Mouse (Mus musculus) heart, postnatal 0 days (tissue): ENCODE measurements at regions not wholly inside any gene's neighbourhood (a gene's known extent, or its start where the extent isn't known, plus 50 kb on each side); places are given as distances from the start of the nearest gene placed in this dataset.

Experiments
- CTCF ChIP-seq: IDR thresholded peaks from 2 replicates; pipeline ENCODE4 v1.5.1; 2016; ENCODE audit warnings: antibody characterized with exemption, control low read depth, low read depth
- EP300 ChIP-seq: IDR thresholded peaks from 2 replicates; pipeline ENCODE4 v1.6.1; 2016; ENCODE audit warnings: antibody characterized with exemption, low read depth

DNA sequence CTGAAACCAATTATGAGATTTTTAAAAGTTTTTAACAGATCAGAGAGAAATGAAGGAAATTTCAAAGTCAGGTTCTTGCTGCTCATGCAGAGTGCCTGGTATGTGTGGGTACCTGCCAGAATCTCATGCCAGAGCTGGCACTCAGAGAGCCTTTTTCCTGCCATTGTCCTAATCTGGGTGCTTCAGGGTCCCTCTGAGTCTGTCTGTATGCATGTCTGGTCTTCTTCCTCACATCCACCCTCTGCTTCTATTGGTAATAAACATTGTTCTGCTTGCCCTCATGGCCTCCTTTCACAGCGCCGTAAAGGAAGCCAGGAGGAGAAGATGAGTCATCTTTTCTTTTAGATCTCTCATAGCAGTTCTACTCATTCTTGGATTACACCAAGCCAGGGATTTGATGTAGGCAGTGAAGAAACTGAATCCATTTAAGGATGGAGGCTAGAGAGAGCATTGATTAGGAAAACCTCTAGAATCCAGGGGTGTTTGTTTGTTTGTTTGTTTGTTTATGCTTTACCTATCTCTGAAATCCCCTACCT, 55.8 kb upstream of the Bmper start:
- no peak for TF ChIP-seq CTCF
- no peak for TF ChIP-seq EP300
